Mouse (Mus musculus): ENCODE measurements around the gene Slc4a5. TPM values are rescaled to one million over a fixed set of nuclear protein-coding genes. Genes with fewer than 3 reads are reported as not detected.

Gene Slc4a5
- total RNA-seq, 2 experiments from 2014 or later, result not detected

GRCm38 (mm10) chr6:83347916-83348315 lies 128.3 kb downstream of the Slc4a5 start:
- no peak for DNase-seq
- intact Hi-C loops (cut with DNase I), result no loop called here

- no peak for DNase-seq
- intact Hi-C loops (cut with DNase I), result no loop called here
Measured at GRCm38 (mm10) chr6:83348873-83349272, 129.2 kb downstream of the Slc4a5 start, which contains the start of gene Bola3. Gene Bola3 (plus strand): TSS chr6:83349147.

DNA sequence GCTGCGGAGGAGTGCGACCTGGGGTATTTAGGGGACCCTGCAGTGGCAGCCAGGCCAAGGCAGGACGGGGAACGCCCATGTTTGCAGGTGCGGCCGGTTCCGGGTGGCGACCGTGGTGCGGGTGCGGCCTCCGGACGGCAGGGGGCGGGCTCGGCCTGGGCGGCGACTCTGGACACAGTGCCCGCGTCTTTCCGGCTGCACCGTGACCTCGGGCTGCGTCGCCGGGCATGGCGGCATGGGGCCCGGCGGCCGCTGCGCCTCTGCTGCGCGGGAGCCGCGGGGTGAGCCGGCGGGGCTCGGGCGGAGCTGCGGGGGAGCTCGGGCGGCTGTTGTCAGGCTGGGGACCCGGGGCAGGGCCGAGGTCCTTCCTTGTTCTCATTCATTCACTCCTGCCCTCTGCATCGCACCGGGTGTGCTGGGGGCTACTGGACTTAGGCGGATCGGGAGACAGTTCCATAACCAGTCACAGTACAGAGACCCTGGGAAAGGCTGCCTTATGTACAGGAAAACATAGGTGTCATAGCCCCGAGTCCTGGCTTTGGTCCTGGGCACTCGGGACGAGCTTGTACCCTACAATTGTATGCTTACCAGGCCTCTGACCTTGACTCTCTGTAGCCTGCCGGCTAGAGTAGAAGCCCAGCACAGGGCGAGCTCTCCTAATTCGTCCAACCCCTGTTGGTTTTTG lies 129.8 kb downstream of the Slc4a5 start:
- DNase-seq, result peak; percentile 91 to 96
- intact Hi-C loops (cut with DNase I), result no loop called here

- intact Hi-C loops (cut with DNase I), result no loop called here
- no peak for DNase-seq
Measured at GRCm38 (mm10) chr6:83350172-83350571, 130.5 kb downstream of the Slc4a5 start.

- no peak for DNase-seq
- intact Hi-C loops (cut with DNase I), result no loop called here
Measured at GRCm38 (mm10) chr6:83350851-83351405, 131.3 kb downstream of the Slc4a5 start.

- DNase-seq, result no peak
- intact Hi-C loops (cut with DNase I), result no loop called here
Measured at GRCm38 (mm10) chr6:83351490-83352160, 132.0 kb downstream of the Slc4a5 start.

DNA sequence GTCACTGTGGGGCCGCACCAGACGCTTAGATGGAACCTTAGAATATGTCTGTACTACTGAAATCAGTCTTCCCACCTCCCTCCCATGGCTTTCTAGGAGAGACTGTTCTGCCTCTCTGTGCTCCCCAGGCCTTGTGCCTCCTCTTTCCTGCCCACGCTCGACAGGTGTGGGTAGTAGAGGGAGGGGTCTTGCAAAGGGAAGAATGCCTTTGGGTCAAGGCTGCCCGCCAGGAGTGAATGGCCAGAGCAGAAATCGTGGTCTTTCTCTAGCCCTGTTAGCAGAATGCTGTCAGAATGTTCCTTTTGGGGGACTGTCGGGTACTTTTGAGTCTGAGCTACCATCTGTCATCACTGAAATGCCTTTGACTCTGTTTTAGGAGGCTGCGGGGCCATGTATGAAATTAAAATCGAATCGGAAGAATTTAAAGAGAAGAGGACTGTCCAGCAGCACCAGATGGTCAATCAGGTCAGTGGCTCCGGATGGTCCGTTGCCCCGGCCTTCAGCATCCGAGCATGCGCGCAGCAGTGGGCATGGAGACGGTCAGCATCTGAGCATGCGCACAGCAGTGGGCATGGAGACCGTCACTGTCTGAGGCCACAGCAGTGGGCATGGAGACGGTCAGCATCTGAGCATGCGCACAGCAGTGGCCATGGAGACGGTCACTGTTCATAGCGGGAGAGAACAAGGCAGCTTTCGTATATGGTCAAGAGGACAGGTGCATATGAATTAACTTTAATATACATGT lies 133.2 kb downstream of the Slc4a5 start:
- intact Hi-C loops (cut with DNase I), result no loop called here
- DNase-seq, result no peak

Other genes starting within 250 kb of the Slc4a5 start
- gene Dok1, start 186.4 kb upstream of the Slc4a5 start, total RNA-seq (2021), result 1 to 10 TPM; 2.8 to 4.3 TPM
- 1 to 10 TPM; 2.9 to 3.1 TPM for gene Loxl3, start 185.7 kb upstream of the Slc4a5 start, total RNA-seq (2021)
- 10 to 100 TPM; 78.1 to 82.2 TPM for gene Aup1, start 165.3 kb upstream of the Slc4a5 start, total RNA-seq (2021)
- 10 to 100 TPM; 34.2 to 35.4 TPM for gene Htra2, start 164.6 kb upstream of the Slc4a5 start, total RNA-seq (2021)
- under 1 TPM; 0.65 to 0.89 TPM for gene Dqx1, start 162.0 kb upstream of the Slc4a5 start, total RNA-seq (2021)
- not detected for gene Tlx2, start 149.5 kb upstream of the Slc4a5 start, total RNA-seq (2021)
- 10 to 100 TPM in 1 of 2 experiments, 1 to 10 TPM in 1; 8.6 to 10.1 TPM for gene Pcgf1, start 142.0 kb upstream of the Slc4a5 start, total RNA-seq (2021)
- gene Lbx2, start 133.5 kb upstream of the Slc4a5 start, total RNA-seq (2021), result 1 to 10 TPM in 1 of 2 experiments, under 1 TPM in 1; 0.68 to 1.1 TPM
- 1 to 10 TPM; 1.4 to 1.5 TPM for gene Ccdc142, start 118.2 kb upstream of the Slc4a5 start, total RNA-seq (2021)
- gene Gm42688, start 118.2 kb upstream of the Slc4a5 start, total RNA-seq (2021), result 1 to 10 TPM; 1.1 to 1.4 TPM
- gene Mrpl53, start 110.8 kb upstream of the Slc4a5 start, total RNA-seq (2021), result 100 to 1,000 TPM; 123 to 132 TPM
- 1 to 10 TPM; 8.2 to 8.8 TPM for gene Mogs, start 104.3 kb upstream of the Slc4a5 start, total RNA-seq (2021)
- 10 to 100 TPM; 71.0 to 71.7 TPM for gene Wbp1, start 98.3 kb upstream of the Slc4a5 start, total RNA-seq (2021)
- gene Ino80b, start 94.4 kb upstream of the Slc4a5 start, total RNA-seq (2021), result 10 to 100 TPM; 14.5 to 16.0 TPM
- 1 to 10 TPM; 4.6 to 5.5 TPM for gene Rtkn, start 84.4 kb upstream of the Slc4a5 start, total RNA-seq (2021)
- 1 to 10 TPM; 1.4 to 1.5 TPM for gene Wdr54, start 63.4 kb upstream of the Slc4a5 start, total RNA-seq (2021)
- gene 1700003E16Rik, start 63.4 kb upstream of the Slc4a5 start, total RNA-seq (2021), result under 1 TPM; 0.16 to 0.39 TPM
- 100 to 1,000 TPM; 137 to 139 TPM for gene Dctn1, start 53.9 kb upstream of the Slc4a5 start, total RNA-seq (2021)
- gene Mthfd2, start 106.1 kb downstream of the Slc4a5 start, total RNA-seq (2021), result 1 to 10 TPM; 2.2 to 3.0 TPM
- gene Mob1a, start 106.2 kb downstream of the Slc4a5 start, total RNA-seq (2021), result 10 to 100 TPM; 22.9 to 24.9 TPM
- 100 to 1,000 TPM; 329 to 387 TPM for gene Bola3, start 129.3 kb downstream of the Slc4a5 start, total RNA-seq (2021)
- 10 to 100 TPM; 27.2 to 27.6 TPM for gene Tet3, start 239.3 kb downstream of the Slc4a5 start, total RNA-seq (2021)

Measured in heart, postnatal 36 days (tissue).